Mouse (Mus musculus) neural tube, embryonic 14.5 days (tissue): ENCODE measurements around the gene Paqr5. TPM values are rescaled to one million over a fixed set of nuclear protein-coding genes. Genes with fewer than 3 reads are reported as not detected.

Experiments used
- ATAC-seq: fragments of 200-750 bp; cut with Nextera tagmentation; 2 replicates; pipeline ENCODE4 v1.8.0; 2017; ENCODE audit warnings: low read depth, mild to moderate bottlenecking, moderate TSS enrichment, moderate library complexity
- H3K27ac ChIP-seq: fragments of 300-500 bp; sonication (generic); 2 replicates; pipeline ENCODE4 v1.5.1; 2014; ENCODE audit warnings: low read depth, mild to moderate bottlenecking, control low read depth, low read length, moderate library complexity, mixed read lengths
- H3K27me3 ChIP-seq: fragments of 300-500 bp; sonication (generic); 2 replicates; pipeline ENCODE4 v1.6.1; 2014; ENCODE audit warnings: low read length; ENCODE audit not compliant: control insufficient read depth, insufficient read depth
- H3K36me3 ChIP-seq: fragments of 300-500 bp; sonication (generic); 2 replicates; pipeline ENCODE4 v1.6.1; 2014; ENCODE audit warnings: low read length, mixed read lengths; ENCODE audit not compliant: control insufficient read depth, insufficient read depth
- H3K4me1 ChIP-seq: fragments of 300-500 bp; sonication (generic); 2 replicates; pipeline ENCODE4 v1.6.1; 2014; ENCODE audit warnings: low read length; ENCODE audit not compliant: control insufficient read depth, insufficient read depth
- H3K4me2 ChIP-seq: fragments of 300-500 bp; sonication (generic); 2 replicates; pipeline ENCODE4 v1.6.1; 2014; ENCODE audit warnings: mild to moderate bottlenecking, low read depth, low read length, control low read depth
- H3K4me3 ChIP-seq: fragments of 300-500 bp; sonication (generic); 2 replicates; pipeline ENCODE4 v1.5.1; 2014; ENCODE audit warnings: low read depth, low read length, control low read depth, mixed read lengths
- H3K9ac ChIP-seq: fragments of 300-500 bp; sonication (generic); replicated peaks from 2 replicates; pipeline ENCODE4 v1.6.1; 2014; ENCODE audit warnings: low read depth, mild to moderate bottlenecking, control low read depth, low read length, mixed read lengths
- H3K9me3 ChIP-seq: fragments of 300-500 bp; sonication (generic); 2 replicates; pipeline ENCODE4 v1.6.1; 2016; ENCODE audit warnings: low read length; ENCODE audit not compliant: control insufficient read depth
- WGBS: fragments of 180-500 bp; shearing (Covaris S2); extraction: QIAGEN DNeasy Blood & Tissue Kit; methylation state at CpG from one replicate; pipeline ENCODE4 v1.1.7; 2014; 5-methylcytosine and 5-hydroxymethylcytosine counted together
- polyA plus RNA-seq: library from polyadenylated mRNA; unstranded; fragments of >200 nt; fragmentation: Nextera tagmentation; extraction: Ambion mirVana; gene quantifications from 2 replicates; pipeline ENCODE4 v1.2.1, GENCODE M21; 2014

Paqr5 gene
- polyA plus RNA-seq, 1 experiment from 2014 or later: 0.17 TPM

DNA sequence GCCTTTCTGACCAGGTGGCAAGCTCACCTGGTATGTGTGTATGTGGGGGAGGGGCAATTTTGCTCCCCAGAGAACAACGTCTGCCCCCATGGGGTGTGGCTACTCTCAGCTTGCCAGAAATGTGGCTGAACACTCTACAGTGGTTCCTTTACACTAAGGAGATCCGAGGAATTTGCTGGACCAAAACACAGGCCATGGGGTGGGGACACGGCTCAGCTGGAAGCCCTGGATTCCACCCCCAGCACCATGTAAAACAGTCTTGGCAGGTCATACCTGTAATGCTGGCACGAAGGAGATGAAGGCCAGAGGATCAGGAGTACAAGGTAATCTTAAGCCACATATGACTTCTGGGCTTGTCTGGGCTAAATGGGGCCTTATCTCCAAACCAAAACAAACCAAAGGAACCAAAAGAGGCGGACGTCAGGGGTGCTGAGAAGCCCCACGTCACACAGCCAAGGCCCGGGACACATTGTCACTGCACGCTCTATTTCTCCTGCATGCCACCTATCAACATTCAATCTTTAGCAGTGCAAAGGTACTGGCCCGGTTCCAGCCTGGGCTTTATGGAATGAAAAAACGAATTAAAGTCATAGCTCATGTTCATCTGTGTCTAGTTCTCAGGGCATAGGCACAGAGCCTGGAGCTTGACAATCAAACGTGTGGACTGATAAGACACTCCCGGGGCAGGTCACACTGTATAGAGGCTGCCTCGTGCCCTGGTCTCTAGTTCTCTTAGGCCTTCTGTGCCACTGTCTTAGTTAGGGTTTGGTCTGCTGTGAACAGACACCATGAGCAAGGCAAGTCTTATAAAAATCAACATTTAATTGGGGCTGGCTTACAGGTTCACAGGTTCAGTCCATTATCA, 8.2 kb downstream of the Paqr5 start:
- Histone ChIP-seq H3K4me2 (no peak overlapping the region), H3K9me3 (no peaks in the 10 kb centered on the region), H3K4me3 (no peak overlapping the region), H3K36me3 (no peaks in the 10 kb centered on the region), H3K27ac (no peak overlapping the region), H3K27me3 (no peaks in the 10 kb centered on the region), H3K4me1 (no peaks in the 10 kb centered on the region), H3K9ac (no peak overlapping the region)
- 84% methylated on average over 14 of the region's 14 CpGs for WGBS
- ATAC-seq: no peak

DNA sequence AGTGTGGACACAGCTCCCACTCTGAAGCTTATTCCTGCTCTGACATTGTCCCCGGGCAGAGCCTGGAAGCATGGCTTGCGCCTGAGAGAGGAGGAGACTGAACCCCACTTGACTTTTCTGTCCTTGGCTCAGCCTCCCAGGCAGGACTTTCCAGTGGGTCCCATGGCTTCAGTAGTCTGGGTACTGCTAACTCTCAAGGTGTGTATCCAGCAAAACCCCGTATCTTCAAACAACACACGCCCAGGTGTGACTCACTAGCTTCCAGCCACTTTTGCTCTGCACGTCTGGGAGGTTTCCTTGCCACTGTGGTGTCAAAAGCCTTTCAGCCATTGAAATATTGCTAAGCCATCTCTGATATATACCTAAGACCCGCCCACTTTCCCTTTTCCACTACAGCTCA, 9.3 kb downstream of the Paqr5 start:
- H3K27ac ChIP-seq: no peak overlapping the region
- 81% methylated on average over 6 of the region's 6 CpGs for WGBS
- H3K9ac ChIP-seq: no peak overlapping the region
- no peaks in the 10 kb centered on the region for H3K9me3 ChIP-seq
- no peaks in the 10 kb centered on the region for H3K27me3 ChIP-seq
- no peak overlapping the region for H3K4me3 ChIP-seq
- no peaks in the 10 kb centered on the region for H3K36me3 ChIP-seq
- H3K4me2 ChIP-seq: no peak overlapping the region
- H3K4me1 ChIP-seq: no peaks in the 10 kb centered on the region
- ATAC-seq: no peak

- H3K27ac ChIP-seq: no peak overlapping the region
- no peaks in the 10 kb centered on the region for H3K4me1 ChIP-seq
- 70% methylated on average over 3 of the region's 3 CpGs for WGBS
- no peak overlapping the region for H3K4me2 ChIP-seq
- H3K4me3 ChIP-seq: no peak overlapping the region
- no peak for ATAC-seq
- H3K9me3 ChIP-seq: no peaks in the 10 kb centered on the region
- no peak overlapping the region for H3K9ac ChIP-seq
- H3K36me3 ChIP-seq: no peaks in the 10 kb centered on the region
- no peaks in the 10 kb centered on the region for H3K27me3 ChIP-seq
Measured at GRCm38 (mm10) chr9:62015504-62015903, 11.2 kb downstream of the Paqr5 start.

GRCm38 (mm10) chr9:62013316-62014097, 13.1 kb downstream of the Paqr5 start:
- ATAC-seq: no peak
- no peaks in the 10 kb centered on the region for H3K4me1 ChIP-seq
- WGBS: 67% methylated on average over 12 of the region's 12 CpGs

DNA sequence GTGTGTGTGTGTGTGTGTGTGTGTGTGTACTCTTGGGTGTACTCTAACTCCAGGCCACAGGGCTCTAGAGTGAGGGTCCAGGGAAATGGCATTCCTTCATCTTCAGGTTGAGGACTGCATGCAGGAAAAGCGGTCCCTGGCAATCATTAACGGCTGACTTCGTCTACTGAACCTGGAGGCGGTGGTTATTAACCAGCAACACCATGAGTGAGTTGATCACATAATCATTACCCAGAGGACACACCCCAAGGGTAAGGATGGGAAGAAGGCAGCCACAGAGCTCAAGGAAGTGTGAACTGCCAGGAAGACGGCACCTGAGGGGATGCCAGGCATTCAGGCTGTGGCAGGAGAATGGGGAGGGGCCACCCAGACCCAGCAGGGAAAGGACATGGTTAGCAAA, 18.3 kb downstream of the Paqr5 start:
- Histone ChIP-seq H3K9ac (no peak overlapping the region), H3K4me1 (peaks cover 3% of the 10 kb centered on the region; the same call in 1 of the 2 replicates), H3K27me3 (no peaks in the 10 kb centered on the region), H3K4me3 (no peak overlapping the region), H3K4me2 (no peak overlapping the region), H3K36me3 (no peaks in the 10 kb centered on the region), H3K9me3 (no peaks in the 10 kb centered on the region), H3K27ac (no peak overlapping the region)
- WGBS: 89% methylated on average over 5 of the region's 5 CpGs
- ATAC-seq: no peak

More at GRCm38 (mm10) chr9:62013316-62014097, 13.1 kb downstream of the Paqr5 start:
- Histone ChIP-seq H3K4me3 (no peak overlapping the region), H3K9me3 (no peaks in the 10 kb centered on the region), H3K9ac (no peak overlapping the region), H3K27ac (no peak overlapping the region), H3K4me2 (no peak overlapping the region), H3K27me3 (no peaks in the 10 kb centered on the region), H3K36me3 (no peaks in the 10 kb centered on the region)

DNA sequence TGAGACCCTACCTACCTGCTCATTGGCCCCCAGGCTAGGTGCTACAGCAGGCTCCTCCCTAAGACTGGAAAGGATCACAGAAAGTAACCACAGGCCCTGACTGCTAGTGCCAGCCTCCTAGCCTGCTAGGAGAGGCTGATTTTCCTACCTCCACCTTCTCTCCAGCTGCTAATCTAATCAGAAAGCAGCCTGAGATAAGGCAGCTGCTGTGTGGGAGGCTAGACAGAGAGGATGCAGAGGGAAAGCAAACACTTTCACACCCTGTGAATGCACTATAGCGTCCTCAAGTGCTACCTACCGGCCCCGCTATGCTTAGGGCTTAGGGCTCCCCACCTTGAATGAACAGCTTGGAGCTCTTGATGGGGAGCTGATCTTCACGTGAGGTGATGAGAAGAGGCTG, 19.6 kb downstream of the Paqr5 start:
- no peak overlapping the region for H3K4me2 ChIP-seq
- no peaks in the 10 kb centered on the region for H3K27me3 ChIP-seq
- H3K4me1 ChIP-seq: peaks cover 5% of the 10 kb centered on the region; the same call in 1 of the 2 replicates
- WGBS: 79% methylated on average over 4 of the region's 4 CpGs
- no peak overlapping the region for H3K9ac ChIP-seq
- H3K27ac ChIP-seq: no peak overlapping the region
- no peaks in the 10 kb centered on the region for H3K36me3 ChIP-seq
- H3K4me3 ChIP-seq: no peak overlapping the region
- no peak for ATAC-seq
- no peaks in the 10 kb centered on the region for H3K9me3 ChIP-seq

GRCm38 (mm10) chr9:62003611-62004010, 23.0 kb downstream of the Paqr5 start:
- WGBS: 21% methylated on average over 2 of the region's 2 CpGs
- H3K4me2 ChIP-seq: no peak overlapping the region
- H3K27me3 ChIP-seq: no peaks in the 10 kb centered on the region
- no peak for ATAC-seq
- no peak overlapping the region for H3K27ac ChIP-seq
- peaks cover 5% of the 10 kb centered on the region; the same call in 1 of the 2 replicates for H3K4me1 ChIP-seq
- H3K4me3 ChIP-seq: no peak overlapping the region
- H3K9ac ChIP-seq: no peak overlapping the region
- H3K36me3 ChIP-seq: no peaks in the 10 kb centered on the region
- H3K9me3 ChIP-seq: no peaks in the 10 kb centered on the region

DNA sequence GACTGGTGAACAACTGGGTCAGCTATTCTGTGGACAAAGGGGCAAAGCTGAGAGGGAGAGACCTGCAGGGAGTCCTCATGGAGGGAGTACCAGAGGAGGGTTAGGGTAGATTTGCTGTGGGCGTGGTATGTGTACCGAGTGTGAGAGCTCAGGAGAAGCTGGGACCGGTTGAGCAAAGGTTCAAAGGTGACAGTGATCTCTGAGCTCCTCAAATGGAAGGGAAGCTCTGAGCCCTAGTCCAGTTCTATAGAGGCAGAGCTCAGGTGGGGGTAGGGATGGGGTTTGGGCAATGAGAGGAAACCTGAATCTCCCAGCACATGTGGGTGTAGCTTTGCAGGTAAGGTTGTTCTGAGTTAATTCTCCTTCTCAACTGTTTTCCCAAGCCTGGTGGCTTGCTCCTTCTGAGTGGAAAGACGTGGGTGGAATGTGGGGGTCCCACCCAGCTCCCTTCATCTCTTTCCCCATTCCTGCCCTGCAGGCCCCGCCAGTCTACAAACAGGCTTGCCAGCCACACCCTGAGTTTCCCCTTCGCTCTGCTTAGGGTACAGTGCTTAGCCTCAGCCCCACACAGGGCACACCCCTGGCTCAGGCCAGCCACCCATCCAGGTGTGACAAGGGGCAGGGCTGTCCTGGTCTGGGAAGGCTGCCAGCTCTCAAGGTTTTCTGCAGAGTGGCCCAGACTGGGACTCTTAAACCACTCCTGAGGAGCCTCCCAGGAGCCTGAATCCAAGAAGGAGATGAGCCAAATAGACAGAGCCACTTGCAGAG, 26.8 kb downstream of the Paqr5 start:
- whole genome bisulfite sequencing: 85% methylated on average over 6 of the region's 6 CpGs

More for the DNA sequence above, 26.8 kb downstream of the Paqr5 start:
- Histone ChIP-seq H3K4me2 (no peak overlapping the region), H3K4me1 (peaks cover 5% of the 10 kb centered on the region; the same call in 1 of the 2 replicates), H3K36me3 (no peaks in the 10 kb centered on the region), H3K9me3 (no peaks in the 10 kb centered on the region), H3K27me3 (no peaks in the 10 kb centered on the region), H3K4me3 (no peak overlapping the region), H3K9ac (no peak overlapping the region), H3K27ac (no peak overlapping the region)
- no peak for ATAC-seq
